Mouse (Mus musculus) left cerebral cortex, postnatal 14 days (tissue): ENCODE data around the gene Bcl2l12. TPM values are rescaled to one million over a fixed set of nuclear protein-coding genes. Genes with fewer than 3 reads are reported as not detected.

Experiments
- microRNA-seq, 2 experiments: library from miRNA; unstranded; fragments of <30 nt; microRNA quantifications; one replicate each; pipeline ENCODE4 v1.2.0; 2022
- total RNA-seq, 2 experiments: library from RNA; stranded (reverse); gene quantifications; 2 replicates each; pipeline ENCODE4 v1.2.3; 2021

Bcl2l12 gene
- total RNA-seq, 2 experiments from 2014 or later: 2.7 to 3.3 TPM

Small RNA genes within 50 kb of the gene (microRNA-seq; reads per million reads assigned to microRNA genes)
- gene Mir7054: 2.4 to 3.0 reads per million in 2 experiments

Other genes with a start within 250 kb of the Bcl2l12 start
- under 1 TPM; 0.37 to 0.38 TPM for gene Zfp473, start 247.7 kb downstream of the Bcl2l12 start, total RNA-seq
- gene Nup62, start 182.6 kb downstream of the Bcl2l12 start, total RNA-seq: 10 to 100 TPM; 33.0 to 37.1 TPM
- gene Il4i1, start 182.3 kb downstream of the Bcl2l12 start, total RNA-seq: 1 to 10 TPM; 2.3 to 3.1 TPM
- 10 to 100 TPM; 24.4 to 25.1 TPM for gene Atf5, start 182.1 kb downstream of the Bcl2l12 start, total RNA-seq
- 10 to 100 TPM; 80.8 to 81.1 TPM for gene Akt1s1, start 149.7 kb downstream of the Bcl2l12 start, total RNA-seq
- 10 to 100 TPM; 48.3 to 58.7 TPM for gene Tbc1d17, start 149.6 kb downstream of the Bcl2l12 start, total RNA-seq
- gene Pnkp, start 141.6 kb downstream of the Bcl2l12 start, total RNA-seq: 10 to 100 TPM; 26.1 to 28.7 TPM
- gene Ptov1, start 128.9 kb downstream of the Bcl2l12 start, total RNA-seq: 100 to 1,000 TPM; 263 to 271 TPM
- 100 to 1,000 TPM in 1 of 2 experiments, 10 to 100 TPM in 1; 92.5 to 103 TPM for gene Med25, start 106.0 kb downstream of the Bcl2l12 start, total RNA-seq
- gene Fuz, start 102.6 kb downstream of the Bcl2l12 start, total RNA-seq: 10 to 100 TPM; 20.4 to 22.9 TPM
- 100 to 1,000 TPM; 381 to 392 TPM for gene Ap2a1, start 69.2 kb downstream of the Bcl2l12 start, total RNA-seq
- gene Tsks, start 55.5 kb downstream of the Bcl2l12 start, total RNA-seq: 1 to 10 TPM; 2.6 to 2.8 TPM
- 100 to 1,000 TPM in 1 of 2 experiments, 10 to 100 TPM in 1; 97.4 to 101 TPM for gene Cpt1c, start 23.9 kb downstream of the Bcl2l12 start, total RNA-seq
- 100 to 1,000 TPM; 166 to 183 TPM for gene Prmt1, start 12.1 kb downstream of the Bcl2l12 start, total RNA-seq
- 10 to 100 TPM; 26.7 to 30.4 TPM for gene Irf3, start 1.1 kb downstream of the Bcl2l12 start, total RNA-seq
- gene Scaf1, start 17.7 kb upstream of the Bcl2l12 start, total RNA-seq: 100 to 1,000 TPM; 153 to 162 TPM
- 10 to 100 TPM; 11.4 to 13.0 TPM for gene Rras, start 19.2 kb upstream of the Bcl2l12 start, total RNA-seq
- gene Prr12, start 54.2 kb upstream of the Bcl2l12 start, total RNA-seq: 10 to 100 TPM; 61.4 to 65.7 TPM
- 10 to 100 TPM; 52.4 to 54.1 TPM for gene Nosip, start 63.7 kb upstream of the Bcl2l12 start, total RNA-seq
- 1 to 10 TPM; 6.6 to 7.1 TPM for gene Prrg2, start 64.0 kb upstream of the Bcl2l12 start, total RNA-seq
- 1 to 10 TPM; 7.5 to 7.8 TPM for gene Rcn3, start 93.5 kb upstream of the Bcl2l12 start, total RNA-seq
- 10 to 100 TPM; 21.0 to 22.8 TPM for gene Fcgrt, start 105.1 kb upstream of the Bcl2l12 start, total RNA-seq
- 100 to 1,000 TPM; 402 to 406 TPM for gene Rps11, start 125.7 kb upstream of the Bcl2l12 start, total RNA-seq
- 100 to 1,000 TPM; 608 to 639 TPM for gene Rpl13a, start 130.0 kb upstream of the Bcl2l12 start, total RNA-seq
- gene Gm45713, start 137.5 kb upstream of the Bcl2l12 start, total RNA-seq: not detected
- 1 to 10 TPM; 2.4 to 3.2 TPM for gene Flt3l, start 137.7 kb upstream of the Bcl2l12 start, total RNA-seq
- 10 to 100 TPM; 46.9 to 48.4 TPM for gene Pih1d1, start 155.6 kb upstream of the Bcl2l12 start, total RNA-seq
- 10 to 100 TPM; 10.7 to 13.5 TPM for gene Aldh16a1, start 155.9 kb upstream of the Bcl2l12 start, total RNA-seq
- 1,000 to 10,000 TPM; 1,570 to 1,628 TPM for gene Slc17a7, start 165.2 kb upstream of the Bcl2l12 start, total RNA-seq
- gene Gfy, start 180.9 kb upstream of the Bcl2l12 start, total RNA-seq: under 1 TPM in 1 of 2 experiments, not detected in 1; 0.18 TPM
- gene Pth2, start 182.3 kb upstream of the Bcl2l12 start, total RNA-seq: not detected
- gene Ccdc155, start 206.2 kb upstream of the Bcl2l12 start, total RNA-seq: 1 to 10 TPM; 3.0 to 3.5 TPM
- gene Dkkl1, start 213.4 kb upstream of the Bcl2l12 start, total RNA-seq: 10 to 100 TPM; 13.7 to 17.3 TPM
- gene Tead2, start 217.0 kb upstream of the Bcl2l12 start, total RNA-seq: 1 to 10 TPM; 5.6 to 6.1 TPM
- gene Cd37, start 240.4 kb upstream of the Bcl2l12 start, total RNA-seq: 1 to 10 TPM; 3.4 to 4.0 TPM
- 1 to 10 TPM in 1 of 2 experiments, under 1 TPM in 1; 0.97 to 1.1 TPM for gene Slc6a16, start 242.4 kb upstream of the Bcl2l12 start, total RNA-seq